Mouse (Mus musculus) heart, embryonic 13.5 days (tissue): ENCODE data around the gene Pax2. TPM values are rescaled to one million over a fixed set of nuclear protein-coding genes. Genes with fewer than 3 reads are reported as not detected.

ENCODE experiments used
- ATAC-seq: fragments of 200-750 bp; cut with Nextera tagmentation; 2 replicates; pipeline ENCODE4 v1.8.0; 2017; ENCODE audit warnings: moderate TSS enrichment; ENCODE audit not compliant: insufficient number of reproducible peaks, low FRiP score, low TSS enrichment; ENCODE audit errors: extremely low read depth
- H3K27ac ChIP-seq: fragments of 300-500 bp; sonication (generic); replicated peaks from 2 replicates; pipeline ENCODE4 v1.5.1; 2015; ENCODE audit warnings: moderate library complexity, mild to moderate bottlenecking, inconsistent platforms
- H3K27me3 ChIP-seq: fragments of 300-500 bp; sonication (generic); replicated peaks from 2 replicates; pipeline ENCODE4 v1.6.1; 2015; ENCODE audit warnings: mild to moderate bottlenecking, inconsistent platforms
- H3K36me3 ChIP-seq: fragments of 300-500 bp; sonication (generic); 2 replicates; pipeline ENCODE4 v1.6.1; 2015; ENCODE audit warnings: mild to moderate bottlenecking, inconsistent platforms
- H3K4me1 ChIP-seq: fragments of 300-500 bp; sonication (generic); 2 replicates; pipeline ENCODE4 v1.6.1; 2015; ENCODE audit warnings: inconsistent platforms
- H3K4me2 ChIP-seq: fragments of 300-500 bp; sonication (generic); 2 replicates; pipeline ENCODE4 v1.6.1; 2015; ENCODE audit warnings: inconsistent platforms, mild to moderate bottlenecking, moderate library complexity
- H3K4me3 ChIP-seq: fragments of 300-500 bp; sonication (generic); 2 replicates; pipeline ENCODE4 v1.5.1; 2015; ENCODE audit warnings: moderate library complexity, mild to moderate bottlenecking, inconsistent platforms
- H3K9ac ChIP-seq: fragments of 300-500 bp; sonication (generic); 2 replicates; pipeline ENCODE4 v1.6.1; 2015; ENCODE audit warnings: inconsistent platforms, mild to moderate bottlenecking, moderate library complexity
- H3K9me3 ChIP-seq: fragments of 300-500 bp; sonication (generic); 2 replicates; pipeline ENCODE4 v1.6.1; 2016; ENCODE audit warnings: inconsistent platforms
- WGBS: fragments of 180-500 bp; shearing (Covaris S2); methylation state at CpG from one replicate; pipeline ENCODE4 v1.1.7; 2015; ENCODE audit warnings: mixed read lengths; 5-methylcytosine and 5-hydroxymethylcytosine counted together
- polyA plus RNA-seq: library from polyadenylated mRNA; unstranded; fragments of >200 nt; fragmentation: Nextera tagmentation; extraction: Ambion mirVana; gene quantifications from 2 replicates; pipeline ENCODE4 v1.2.1, GENCODE M21; 2015

Pax2 gene
- polyA plus RNA-seq, 1 experiment from 2014 or later, result not detected

DNA sequence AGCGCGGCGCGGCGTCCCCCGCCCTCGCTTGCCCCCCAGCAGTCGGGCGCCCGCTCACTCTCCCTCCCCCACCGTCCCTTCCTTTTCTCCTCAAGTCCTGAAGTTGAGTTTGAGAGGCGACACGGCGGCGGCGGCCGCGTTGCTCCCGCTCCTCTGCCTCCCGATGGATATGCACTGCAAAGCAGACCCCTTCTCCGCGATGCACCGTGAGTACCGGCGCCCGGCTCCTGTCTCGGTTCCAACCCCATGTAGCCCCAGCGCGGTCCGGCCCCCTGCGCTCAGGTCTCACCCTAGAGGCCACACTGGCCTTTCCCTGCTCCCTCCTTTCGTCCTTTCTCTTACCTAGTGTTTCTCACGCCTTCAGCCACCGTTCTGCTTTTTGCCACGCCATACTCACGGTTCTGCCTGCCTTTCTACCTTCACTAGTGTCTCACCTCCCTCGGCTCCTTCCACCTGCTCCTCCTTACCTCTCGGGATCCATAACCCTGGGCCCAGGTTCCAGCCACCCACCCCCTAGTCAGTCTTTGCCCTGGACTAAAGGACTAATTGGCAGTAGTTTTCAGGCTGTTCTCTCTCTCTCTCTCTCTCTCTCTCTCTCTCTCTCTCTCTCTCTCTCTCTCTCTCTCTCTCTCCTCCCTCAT, 1.5 kb downstream of the Pax2 start:
- Histone ChIP-seq H3K27ac (no peak overlapping the region), H3K36me3 (no peaks in the 10 kb centered on the region), H3K27me3 (peaks cover 98% of the 10 kb centered on the region), H3K9me3 (no peaks in the 10 kb centered on the region), H3K9ac (peak overlapping the region; percentile 62; the same call in 1 of the 2 replicates), H3K4me3 (peak overlapping the region; percentile 52), H3K4me1 (peaks cover 39% of the 10 kb centered on the region), H3K4me2 (peak overlapping the region; percentile 78)
- ATAC-seq, result no peak
- under 1% methylated on average over 38 of the region's 38 CpGs for WGBS

DNA sequence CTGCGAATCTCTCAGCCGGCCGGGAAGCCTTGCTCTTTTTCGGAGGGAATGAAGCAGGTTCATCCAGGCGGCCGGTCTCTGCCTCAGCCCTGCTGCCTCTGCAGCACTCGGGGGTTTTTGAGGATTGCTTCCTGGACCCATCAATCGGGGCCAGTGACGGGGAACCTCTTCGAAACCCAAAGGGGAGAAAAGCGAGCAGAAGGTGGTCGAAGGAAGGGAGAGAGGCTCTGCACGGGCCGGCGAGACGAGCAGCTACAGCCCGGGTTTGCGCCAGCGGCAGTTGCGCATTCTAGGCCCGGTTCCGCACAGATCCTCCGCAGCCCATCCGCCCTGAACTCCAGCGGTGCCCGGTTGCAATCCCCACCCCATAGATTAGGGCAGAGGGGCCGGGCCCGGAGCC, 3.0 kb downstream of the Pax2 start:
- 2% methylated on average over 28 of the region's 28 CpGs for WGBS

GRCm38 (mm10) chr19:44759531-44760118, 3.8 kb downstream of the Pax2 start:
- Histone ChIP-seq H3K36me3 (no peaks in the 10 kb centered on the region), H3K9ac (0 out of 2 replicates have a peak overlapping the region, but pooled peaks have one; percentile 12), H3K4me1 (peaks cover 39% of the 10 kb centered on the region), H3K4me3 (peak overlapping the region; percentile 22), H3K27me3 (peaks cover 98% of the 10 kb centered on the region), H3K4me2 (peak overlapping the region; percentile 19; the same call in 1 of the 2 replicates), H3K9me3 (no peaks in the 10 kb centered on the region), H3K27ac (no peak overlapping the region)
- 1% methylated on average over 37 of the region's 37 CpGs for WGBS
- no peak for ATAC-seq

More for the DNA sequence above, 3.0 kb downstream of the Pax2 start:
- no peak overlapping the region for H3K9ac ChIP-seq
- H3K36me3 ChIP-seq, result no peaks in the 10 kb centered on the region
- H3K4me1 ChIP-seq, result peaks cover 39% of the 10 kb centered on the region
- no peak overlapping the region for H3K27ac ChIP-seq
- H3K9me3 ChIP-seq, result no peaks in the 10 kb centered on the region
- no peak for ATAC-seq
- H3K4me3 ChIP-seq, result peak overlapping the region; percentile 16; the same call in 1 of the 2 replicates
- no peak overlapping the region; the same call in 1 of the 2 replicates for H3K4me2 ChIP-seq
- H3K27me3 ChIP-seq, result peaks cover 98% of the 10 kb centered on the region

- Histone ChIP-seq H3K4me1 (peaks cover 32% of the 10 kb centered on the region), H3K27ac (no peak overlapping the region), H3K4me2 (no peak overlapping the region), H3K9ac (no peak overlapping the region), H3K4me3 (0 out of 2 replicates have a peak overlapping the region, but pooled peaks have one; percentile 22), H3K27me3 (peaks cover 98% of the 10 kb centered on the region), H3K9me3 (no peaks in the 10 kb centered on the region), H3K36me3 (no peaks in the 10 kb centered on the region)
- WGBS, result 2% methylated on average over 39 of the region's 39 CpGs
- no peak for ATAC-seq
Measured at GRCm38 (mm10) chr19:44760259-44761131, 4.7 kb downstream of the Pax2 start.

DNA sequence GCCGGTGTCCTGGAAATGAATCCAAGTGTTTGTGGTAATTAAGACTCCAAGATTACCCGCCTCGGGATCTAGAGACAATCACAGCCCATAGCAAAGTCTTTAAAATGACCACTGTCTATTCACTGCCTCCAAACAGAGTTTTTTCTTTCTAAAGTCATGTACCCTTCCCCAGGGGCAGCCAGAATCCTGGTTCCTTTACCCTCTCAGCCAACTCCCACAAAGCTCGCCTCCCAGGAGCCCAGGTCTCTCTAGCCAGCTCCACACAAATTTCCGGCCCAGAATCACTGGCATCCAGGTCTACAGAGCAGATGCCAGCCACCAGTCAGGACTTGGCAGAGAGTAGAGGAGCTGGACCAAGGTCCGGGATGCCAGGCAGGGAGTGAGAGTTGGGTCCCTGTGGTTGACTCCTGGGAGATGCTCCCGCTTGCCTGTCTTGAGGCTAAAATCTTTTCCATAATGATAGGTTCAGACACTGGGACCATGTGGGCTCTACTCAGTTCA, 6.3 kb downstream of the Pax2 start:
- no peak overlapping the region for H3K4me2 ChIP-seq
- peaks cover 15% of the 10 kb centered on the region for H3K4me1 ChIP-seq
- H3K27ac ChIP-seq, result no peak overlapping the region
- ATAC-seq, result no peak
- WGBS, result 29% methylated on average over 7 of the region's 7 CpGs
- no peaks in the 10 kb centered on the region for H3K9me3 ChIP-seq
- H3K4me3 ChIP-seq, result no peak overlapping the region
- no peak overlapping the region for H3K9ac ChIP-seq
- peaks cover 97% of the 10 kb centered on the region for H3K27me3 ChIP-seq
- no peaks in the 10 kb centered on the region for H3K36me3 ChIP-seq

DNA sequence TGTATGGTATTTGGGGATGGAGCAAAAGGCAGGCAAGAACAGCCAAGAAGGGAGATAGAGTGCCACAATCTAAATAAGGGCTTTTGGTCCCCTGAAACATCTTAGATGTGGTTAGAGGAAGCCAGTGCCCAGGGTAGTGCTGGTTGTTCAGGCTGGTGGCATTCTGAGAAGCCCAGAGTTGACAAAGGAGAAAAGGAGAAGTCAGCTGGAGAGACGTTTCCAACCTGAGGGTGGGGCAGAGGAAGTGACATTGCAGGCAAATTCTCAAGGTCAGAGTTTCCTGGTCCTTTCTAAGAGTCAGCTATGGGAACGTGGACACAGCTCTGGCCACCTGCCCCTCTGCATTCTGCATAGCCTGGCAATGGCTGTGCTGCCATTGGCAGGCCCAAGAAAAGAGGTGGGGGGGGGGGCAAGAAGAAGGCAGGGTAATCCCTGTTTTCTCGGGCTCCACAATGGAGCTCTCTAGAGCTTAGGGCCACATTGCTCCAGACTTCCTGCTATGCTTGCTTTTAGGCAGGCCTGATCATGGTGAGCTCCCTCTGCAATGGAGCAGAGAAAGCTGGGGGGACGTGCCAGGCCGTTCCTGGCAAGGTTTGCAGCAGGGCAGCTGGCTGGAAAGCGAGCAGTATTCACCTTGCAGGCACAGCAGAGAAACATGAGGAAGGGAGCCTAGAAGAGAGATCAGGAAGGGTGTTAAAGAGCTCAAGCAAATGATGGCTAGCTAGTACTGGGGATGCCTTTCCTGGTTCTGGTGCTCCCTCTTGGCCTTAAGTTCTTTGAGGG, 14.6 kb downstream of the Pax2 start:
- no peak overlapping the region for H3K4me3 ChIP-seq
- H3K4me1 ChIP-seq, result no peaks in the 10 kb centered on the region
- no peak overlapping the region for H3K4me2 ChIP-seq
- ATAC-seq, result no peak
- no peak overlapping the region for H3K9ac ChIP-seq
- H3K27me3 ChIP-seq, result peaks cover 76% of the 10 kb centered on the region
- no peaks in the 10 kb centered on the region for H3K9me3 ChIP-seq
- no peaks in the 10 kb centered on the region for H3K36me3 ChIP-seq
- 56% methylated on average over 6 of the region's 6 CpGs for WGBS
- no peak overlapping the region for H3K27ac ChIP-seq

- H3K27me3 ChIP-seq, result peaks cover 74% of the 10 kb centered on the region
- H3K4me3 ChIP-seq, result no peak overlapping the region
- no peaks in the 10 kb centered on the region for H3K36me3 ChIP-seq
- H3K9me3 ChIP-seq, result no peaks in the 10 kb centered on the region
- 71% methylated on average over 13 of the region's 13 CpGs for WGBS
- no peaks in the 10 kb centered on the region for H3K4me1 ChIP-seq
- no peak overlapping the region for H3K27ac ChIP-seq
- no peak for ATAC-seq
- no peak overlapping the region for H3K4me2 ChIP-seq
- H3K9ac ChIP-seq, result no peak overlapping the region
Measured at GRCm38 (mm10) chr19:44771499-44771898, 15.7 kb downstream of the Pax2 start.

DNA sequence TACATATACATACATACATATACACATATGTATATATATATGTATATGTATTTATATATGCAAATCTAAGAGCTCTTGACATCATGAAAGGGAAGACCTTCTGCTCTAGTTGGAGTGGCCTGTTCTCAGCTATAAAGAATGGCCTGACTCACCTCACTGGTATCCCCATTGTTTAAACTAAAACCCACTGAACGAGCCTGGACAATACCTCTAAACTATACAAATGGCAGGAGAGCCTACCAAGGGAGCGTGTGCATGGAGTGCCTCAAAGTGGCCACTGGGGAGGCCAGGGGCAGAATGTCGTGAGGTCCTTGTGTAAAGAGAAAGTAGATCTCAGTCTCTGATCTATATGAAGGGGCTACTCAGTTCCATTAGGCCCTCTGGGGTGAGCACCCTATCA, 26.1 kb downstream of the Pax2 start:
- Histone ChIP-seq H3K36me3 (no peaks in the 10 kb centered on the region), H3K9ac (no peak overlapping the region), H3K27me3 (peaks cover 73% of the 10 kb centered on the region), H3K9me3 (no peaks in the 10 kb centered on the region), H3K4me3 (no peak overlapping the region), H3K4me1 (peaks cover 5% of the 10 kb centered on the region; the same call in 1 of the 2 replicates), H3K4me2 (no peak overlapping the region), H3K27ac (no peak overlapping the region)
- 55% methylated on average over 3 of the region's 3 CpGs for WGBS
- ATAC-seq, result no peak

GRCm38 (mm10) chr19:44784391-44784790, 28.5 kb downstream of the Pax2 start:
- Histone ChIP-seq H3K4me2 (no peak overlapping the region), H3K9ac (no peak overlapping the region), H3K9me3 (no peaks in the 10 kb centered on the region), H3K4me1 (peaks cover 5% of the 10 kb centered on the region; the same call in 1 of the 2 replicates), H3K27ac (no peak overlapping the region), H3K4me3 (no peak overlapping the region), H3K36me3 (no peaks in the 10 kb centered on the region), H3K27me3 (peaks cover 89% of the 10 kb centered on the region)
- ATAC-seq, result no peak
- 44% methylated on average over 4 of the region's 4 CpGs for WGBS

DNA sequence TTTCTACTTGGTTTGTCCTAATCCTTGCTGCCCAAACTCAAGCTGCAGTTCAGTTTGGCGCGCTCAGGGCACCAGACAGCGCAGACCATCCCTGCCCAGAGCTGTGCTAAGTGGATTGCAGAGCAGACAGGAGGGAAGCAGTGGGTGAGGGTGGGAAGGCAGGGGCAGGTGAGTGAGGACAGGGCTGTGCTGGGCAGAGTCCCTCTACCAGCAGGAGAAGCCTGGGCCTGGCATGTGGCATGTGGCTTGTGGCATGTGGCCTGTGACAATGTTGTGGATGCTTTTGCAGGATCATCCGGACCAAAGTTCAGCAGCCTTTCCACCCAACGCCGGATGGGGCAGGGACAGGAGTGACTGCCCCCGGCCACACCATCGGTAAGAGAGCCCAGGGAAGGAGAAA, 32.6 kb downstream of the Pax2 start:
- H3K36me3 ChIP-seq, result no peaks in the 10 kb centered on the region
- H3K4me1 ChIP-seq, result peaks cover 5% of the 10 kb centered on the region; the same call in 1 of the 2 replicates
- H3K27me3 ChIP-seq, result peaks cover 93% of the 10 kb centered on the region
- H3K27ac ChIP-seq, result no peak overlapping the region
- H3K4me2 ChIP-seq, result no peak overlapping the region
- H3K9me3 ChIP-seq, result no peaks in the 10 kb centered on the region
- H3K4me3 ChIP-seq, result no peak overlapping the region
- H3K9ac ChIP-seq, result no peak overlapping the region
- WGBS, result 68% methylated on average over 8 of the region's 8 CpGs
- no peak for ATAC-seq
